Mouse (Mus musculus): ENCODE results near the gene Prr11. TPM values are rescaled to one million over a fixed set of nuclear protein-coding genes. Genes with fewer than 3 reads are reported as not detected.
A peak's percentile ranks its signal among the peaks of the same experiment; 100 is the strongest.

Gene Prr11
- polyA plus RNA-seq, 1 experiment from 2014 or later = 8.2 TPM

DNA sequence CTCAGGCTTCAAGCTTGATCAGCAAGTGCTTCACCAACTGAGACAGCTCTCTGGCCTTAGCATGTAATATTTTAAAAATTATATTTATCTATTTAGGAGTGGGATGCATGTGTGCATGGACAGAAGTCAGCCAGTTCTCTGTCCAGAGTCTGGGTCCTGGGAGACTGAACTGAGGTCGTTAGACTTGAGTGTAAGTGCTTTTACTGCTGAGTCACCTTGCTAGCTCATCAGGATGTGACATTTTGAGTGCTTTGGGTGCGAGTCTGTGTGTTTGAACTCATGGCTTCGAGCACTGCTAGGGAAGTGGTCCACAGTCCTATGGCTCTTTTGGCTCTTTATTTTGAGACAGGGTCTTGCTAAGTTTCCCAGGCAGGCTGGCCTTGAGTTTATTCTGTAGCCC is 65.5 kb downstream of the Prr11 start:
- no peak for ATAC-seq (ENCODE audit: insufficient number of reproducible peaks, low FRiP score)
- H3K36me3 ChIP-seq = peaks cover 59% of the 10 kb centered on the region
- no peak overlapping the region for H3K4me3 ChIP-seq
- H3K27ac ChIP-seq (ENCODE audit: poor library complexity, severe bottlenecking) = no peak overlapping the region
- no peak overlapping the region for H3K4me2 ChIP-seq
- H3K9ac ChIP-seq = no peak overlapping the region
- WGBS = 68% methylated on average over 3 of the region's 3 CpGs
- H3K9me3 ChIP-seq (replicated peaks) = no peaks in the 10 kb centered on the region
- no peaks in the 10 kb centered on the region for H3K27me3 ChIP-seq (replicated peaks)
- no peaks in the 10 kb centered on the region for H3K4me1 ChIP-seq (replicated peaks)

DNA sequence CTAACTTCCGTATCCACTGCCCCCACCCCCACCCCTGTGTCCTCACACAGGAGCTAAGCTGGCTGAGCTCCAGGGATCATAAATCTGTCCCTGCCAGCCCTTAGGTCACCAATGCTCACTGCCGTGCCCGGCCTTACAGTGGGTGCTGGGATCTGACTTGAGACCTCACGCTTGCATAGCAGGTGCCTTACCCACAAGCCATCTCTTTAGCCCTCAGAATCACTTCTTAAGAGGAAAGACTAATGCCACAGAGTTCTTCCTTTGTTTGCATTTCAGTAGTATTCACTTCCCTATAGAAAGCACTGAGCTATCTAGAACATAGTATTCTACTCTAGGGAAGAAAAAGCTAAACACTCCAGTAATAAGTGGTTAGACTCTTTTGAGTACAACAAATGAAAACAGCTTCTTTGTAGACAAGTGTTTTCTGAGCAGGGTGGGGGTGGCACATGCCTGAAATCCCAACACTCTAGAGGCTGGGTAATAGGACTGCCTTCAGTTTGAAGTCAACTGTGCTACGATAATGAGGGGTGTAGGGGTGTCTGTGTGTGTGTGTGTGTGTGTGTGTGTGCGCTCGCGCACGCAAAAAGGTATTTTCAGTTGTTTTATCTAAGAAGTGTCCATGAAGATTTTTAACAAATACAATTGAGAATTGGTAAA is 69.1 kb downstream of the Prr11 start:
- Histone ChIP-seq H3K9ac (no peak overlapping the region), H3K27ac (ENCODE audit: poor library complexity, severe bottlenecking) (no peak overlapping the region), H3K4me2 (no peak overlapping the region), H3K27me3 (replicated peaks) (no peaks in the 10 kb centered on the region), H3K4me3 (no peak overlapping the region), H3K36me3 (peaks cover 63% of the 10 kb centered on the region), H3K9me3 (replicated peaks) (no peaks in the 10 kb centered on the region), H3K4me1 (replicated peaks) (no peaks in the 10 kb centered on the region)
- 80% methylated on average over 9 of the region's 9 CpGs for WGBS
- no peak for ATAC-seq (ENCODE audit: insufficient number of reproducible peaks, low FRiP score)

MicroRNAs encoded within 50 kb of the gene (microRNA counts, 519-probe panel; counts per million panel counts)
- microRNA mmu-miR-301a = 6,855 counts per million, percentile 85 among the panel's probes with 10 or more counts

Small RNA genes lying within 50 kb of the gene (microRNA-seq; reads per million reads assigned to microRNA genes)
- gene Mir301 = 1,769 reads per million, percentile 82 among the genes with 10 or more reads in this experiment

Other genes with a start within 250 kb of the Prr11 start
- gene Ypel2, start 115.0 kb downstream of the Prr11 start, polyA plus RNA-seq (2016; fragmentation: Nextera tagmentation; extraction: Ambion mirVana) = 24.0 and 25.8 TPM in 2 replicates
- gene Gdpd1, start 34.6 kb downstream of the Prr11 start, polyA plus RNA-seq (2016; fragmentation: Nextera tagmentation; extraction: Ambion mirVana) = 26.9 and 29.1 TPM in 2 replicates
- gene Smg8, start 21.9 kb downstream of the Prr11 start, polyA plus RNA-seq (2016; fragmentation: Nextera tagmentation; extraction: Ambion mirVana) = 16.6 and 17.7 TPM in 2 replicates
- gene Ska2, start 526 bp upstream of the Prr11 start, polyA plus RNA-seq (2016; fragmentation: Nextera tagmentation; extraction: Ambion mirVana) = 75.0 and 81.4 TPM in 2 replicates
- 24.5 and 28.2 TPM in 2 replicates for gene Trim37, start 18.4 kb upstream of the Prr11 start, polyA plus RNA-seq (2016; fragmentation: Nextera tagmentation; extraction: Ambion mirVana)